8 mouse cellular contexts compared by ENCODE assay signal in the genomic region with DNA sequence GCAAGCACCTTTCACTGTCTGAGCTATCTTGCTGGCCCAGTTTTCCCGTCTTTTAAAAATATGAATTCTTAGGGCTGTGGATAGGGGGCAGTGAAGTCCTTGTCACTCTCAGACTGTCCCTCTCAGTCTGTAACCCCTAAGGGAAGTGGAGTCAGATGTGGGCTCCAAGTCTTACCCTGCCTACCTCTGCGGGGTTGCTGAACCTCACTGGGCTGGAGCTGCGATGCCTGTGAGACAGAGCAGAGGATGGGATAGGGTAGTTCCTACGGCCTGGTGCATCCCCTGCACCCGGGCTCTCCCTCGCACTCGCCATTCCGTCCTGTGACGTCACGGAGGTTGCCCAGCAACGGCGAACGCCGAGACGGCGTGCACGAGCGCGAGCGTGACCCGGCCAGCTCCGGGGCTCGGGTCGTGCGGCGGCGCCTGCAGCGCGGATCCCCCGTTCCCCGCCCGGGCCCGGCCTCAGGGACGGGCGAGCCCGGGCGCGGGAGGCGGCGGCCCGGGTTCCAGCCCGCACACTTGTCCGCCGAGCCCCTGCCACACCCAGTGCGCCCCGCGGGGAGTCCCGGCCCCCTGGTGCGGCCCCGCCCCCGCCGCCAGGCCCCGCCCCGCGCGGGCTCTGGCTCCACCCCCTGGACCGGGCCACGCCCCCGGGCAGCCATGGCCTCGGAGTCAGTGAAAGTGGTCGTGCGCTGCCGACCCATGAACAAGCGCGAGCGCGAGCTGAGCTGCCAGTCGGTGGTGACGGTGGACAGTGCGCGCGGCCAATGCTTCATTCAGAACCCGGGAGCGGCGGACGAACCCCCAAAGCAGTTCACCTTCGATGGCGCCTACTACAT. TPM values are rescaled to one million over a fixed set of nuclear protein-coding genes. Genes with fewer than 3 reads are reported as not detected.
DNase-seq lines count a peak whose midpoint lies in the region; ATAC-seq lines count a peak whose summit lies in the region.

No protein-coding gene starts in this region.

- H3K4me1 ChIP-seq in intestine, embryonic 14.5 days (replicated peaks; ENCODE audit: control insufficient read depth, insufficient read depth, low read length): no peaks in the 10 kb centered on the region

- H3K9ac ChIP-seq in intestine, embryonic 14.5 days (ENCODE audit: low read length): peak overlapping the region; percentile 23; the same call in 1 of the 2 replicates

- H3K4me2 ChIP-seq in intestine, embryonic 14.5 days (ENCODE audit: low read length): peak overlapping the region; percentile 89

- H3K4me3 ChIP-seq in intestine, embryonic 14.5 days (ENCODE audit: low read depth, low read length): peak overlapping the region; percentile 58

- DNase-seq in adipocyte (ENCODE audit: low spot score): peak; percentile 27
- DNase-seq in embryo, embryonic 10 days (ENCODE audit: low spot score): peak; percentile 93
- peak; percentile 73 for DNase-seq in gastrocnemius, postnatal 25 days
- DNase-seq in intestine, embryonic 14.5 days (ENCODE audit: low spot score): peak; percentile 98
- peak; percentile 92 for DNase-seq in left cerebral cortex, postnatal 25 days (ENCODE audit: low spot score in 2 of 2)
- peak; percentile 93 for DNase-seq in mesoderm, embryonic 11.5 days (ENCODE audit: low read depth, low spot score)
- DNase-seq in right cerebral cortex, postnatal 25 days: peak; percentile 93
- peak; percentile 75 to 80 for DNase-seq in urinary bladder, postnatal 36 days (ENCODE audit: low spot score in 2 of 2)

- intact Hi-C loops in left cerebral cortex, postnatal 25 days (cut with DNase I): no loop called here

- H3K9me3 ChIP-seq in intestine, embryonic 14.5 days (ENCODE audit: control insufficient read depth, low read length): no peaks in the 10 kb centered on the region

- peaks cover 12% of the 10 kb centered on the region for H3K27me3 ChIP-seq in intestine, embryonic 14.5 days (replicated peaks; ENCODE audit: control insufficient read depth, insufficient read depth, low read length)

- H3K36me3 ChIP-seq in intestine, embryonic 14.5 days (ENCODE audit: control insufficient read depth, insufficient read depth, low read length): no peaks in the 10 kb centered on the region

- under 1% methylated on average over 49 of the region's 78 CpGs for WGBS in intestine, embryonic 14.5 days

- ATAC-seq in intestine, embryonic 14.5 days (replicated peaks; ENCODE audit: low FRiP score, low TSS enrichment, low read depth): peak; percentile 91

- no peak overlapping the region for H3K27ac ChIP-seq in intestine, embryonic 14.5 days (ENCODE audit: low read depth)

RNA-seq across cellular contexts. Expression of gene Kif17, which starts 11.8 kb away (rescaled TPM):
- total RNA-seq in gastrocnemius, postnatal 25 days (2021): not detected
- polyA plus RNA-seq in intestine, embryonic 14.5 days (2014; fragmentation: Nextera tagmentation; extraction: Ambion mirVana): 0.69 and 1.0 TPM in 2 replicates
- total RNA-seq in left cerebral cortex, postnatal 25 days (2021): 10 to 100 TPM; 23.7 to 25.1 TPM

RNA-seq across cellular contexts. Expression of gene Sh2d5, which starts 11.9 kb away (rescaled TPM):
- under 1 TPM in 1 of 2 experiments, not detected in 1; 0.19 TPM for total RNA-seq in gastrocnemius, postnatal 25 days (2021)
- 1.0 and 1.2 TPM in 2 replicates for polyA plus RNA-seq in intestine, embryonic 14.5 days (2014; fragmentation: Nextera tagmentation; extraction: Ambion mirVana)
- total RNA-seq in left cerebral cortex, postnatal 25 days (2021): 10 to 100 TPM; 60.0 to 68.4 TPM

RNA-seq across cellular contexts. Expression of gene Ddost, which starts 42.5 kb away (rescaled TPM):
- 10 to 100 TPM; 30.6 to 37.0 TPM for total RNA-seq in gastrocnemius, postnatal 25 days (2021)
- 348 and 351 TPM in 2 replicates for polyA plus RNA-seq in intestine, embryonic 14.5 days (2014; fragmentation: Nextera tagmentation; extraction: Ambion mirVana)
- 10 to 100 TPM; 94.8 to 96.3 TPM for total RNA-seq in left cerebral cortex, postnatal 25 days (2021)

RNA-seq across cellular contexts. Expression of gene Hp1bp3, which starts 46.0 kb away (rescaled TPM):
- total RNA-seq in gastrocnemius, postnatal 25 days (2021): 10 to 100 TPM; 45.5 to 53.0 TPM
- polyA plus RNA-seq in intestine, embryonic 14.5 days (2014; fragmentation: Nextera tagmentation; extraction: Ambion mirVana): 154 and 158 TPM in 2 replicates
- total RNA-seq in left cerebral cortex, postnatal 25 days (2021): 100 to 1,000 TPM; 169 to 180 TPM

Comparison
In these comparisons a context has a peak if more than half of its experiments do, and no peak if none do; other contexts are left out.
1. DNase-seq: peak in every context shown above with its lines; median percentile 98 in intestine, embryonic 14.5 days; 93 in embryo, embryonic 10 days; 93 in mesoderm, embryonic 11.5 days; 93 in right cerebral cortex, postnatal 25 days; 92 in left cerebral cortex, postnatal 25 days; 78 in urinary bladder, postnatal 36 days; 73 in gastrocnemius, postnatal 25 days; 27 in adipocyte.
2. RNA of gene Kif17, which starts 11.8 kb away (total RNA-seq): 23.7 to 25.1 TPM in left cerebral cortex, postnatal 25 days; not detected in gastrocnemius, postnatal 25 days; every median in the first group is over 10 times any median in the second.
3. RNA of gene Sh2d5, which starts 11.9 kb away (total RNA-seq): 60.0 to 68.4 TPM in left cerebral cortex, postnatal 25 days; 0.19 TPM in gastrocnemius, postnatal 25 days; every median in the first group is over 10 times any median in the second.